Mouse (Mus musculus): ENCODE measurements at regions not wholly inside any gene's neighbourhood (a gene's known extent, or its start where the extent isn't known, plus 50 kb on each side); places are given as distances from the start of the nearest gene placed in this dataset.

DNA sequence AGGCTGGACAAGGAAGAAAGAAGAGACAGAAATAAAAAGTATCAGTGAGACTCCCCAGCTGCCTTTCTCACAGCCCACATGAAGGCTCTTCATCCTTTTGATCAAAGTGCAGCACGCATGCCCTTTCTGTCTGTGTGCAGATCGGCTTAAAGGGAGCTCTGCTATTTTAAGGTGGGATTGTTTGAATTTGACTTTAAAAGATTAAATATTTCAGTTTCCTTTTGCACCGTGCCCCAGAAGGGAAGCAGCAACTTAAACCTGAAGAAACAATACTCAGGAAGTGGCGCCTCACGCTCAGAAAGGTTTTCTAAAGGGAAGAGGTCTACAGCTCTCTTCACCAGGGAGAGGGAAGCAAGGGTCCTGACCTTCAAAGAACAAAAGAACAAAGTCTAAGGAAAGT is 436.9 kb upstream of the Tbl1xr1 start:
- TF ChIP-seq POLR2A (IDR thresholded peaks at IDR 0.05; ENCODE audit: extremely low read depth, insufficient read depth, low read length) (no peak), CTCF (IDR thresholded peaks at IDR 0.05; ENCODE audit: low read depth, low read length) (no peak)
